Mouse (Mus musculus): ENCODE results near the gene Tyw1.

The Tyw1 gene

GRCm38 (mm10) chr5:130255017-130255720 is at the start of gene Tyw1, which contains the start of gene Sbds:
Gene Tyw1 (plus strand): TSS chr5:130255619.
Gene Sbds (minus strand): TSS chr5:130255530.
- DNase-seq (ENCODE audit: low read depth): peak; percentile 99

GRCm38 (mm10) chr5:130207299-130207698 is 48.1 kb upstream of the Tyw1 start:
- no peak for DNase-seq (ENCODE audit: low read depth)

GRCm38 (mm10) chr5:130212956-130213355 is 42.5 kb upstream of the Tyw1 start:
- no peak for DNase-seq (ENCODE audit: low read depth)

GRCm38 (mm10) chr5:130216781-130217180 is 38.6 kb upstream of the Tyw1 start, which contains the start of gene Tmem248:
Gene Tmem248 (plus strand): TSS chr5:130217081.
- DNase-seq (ENCODE audit: low read depth): no peak

- DNase-seq (ENCODE audit: low read depth): no peak
Measured at GRCm38 (mm10) chr5:130217406-130217805, 38.0 kb upstream of the Tyw1 start.

GRCm38 (mm10) chr5:130218336-130218735 is 37.1 kb upstream of the Tyw1 start:
- no peak for DNase-seq (ENCODE audit: low read depth)

- no peak for DNase-seq (ENCODE audit: low read depth)
Measured at GRCm38 (mm10) chr5:130221316-130221715, 34.1 kb upstream of the Tyw1 start.

- no peak for DNase-seq (ENCODE audit: low read depth)
Measured at GRCm38 (mm10) chr5:130221760-130222145, 33.7 kb upstream of the Tyw1 start.

- peak; percentile 87 for DNase-seq (ENCODE audit: low read depth)
Measured at GRCm38 (mm10) chr5:130222146-130223004, 33.0 kb upstream of the Tyw1 start.

GRCm38 (mm10) chr5:130226790-130227189 is 28.6 kb upstream of the Tyw1 start:
- no peak for DNase-seq (ENCODE audit: low read depth)

- no peak for DNase-seq (ENCODE audit: low read depth)
Measured at GRCm38 (mm10) chr5:130228120-130228519, 27.3 kb upstream of the Tyw1 start.

GRCm38 (mm10) chr5:130236302-130236701 is 19.1 kb upstream of the Tyw1 start:
- peak; percentile 57 for DNase-seq (ENCODE audit: low read depth)

GRCm38 (mm10) chr5:130239236-130239635 is 16.2 kb upstream of the Tyw1 start:
- DNase-seq (ENCODE audit: low read depth): no peak

GRCm38 (mm10) chr5:130239856-130240255 is 15.6 kb upstream of the Tyw1 start:
- no peak for DNase-seq (ENCODE audit: low read depth)

GRCm38 (mm10) chr5:130241426-130241825 is 14.0 kb upstream of the Tyw1 start:
- no peak for DNase-seq (ENCODE audit: low read depth)

GRCm38 (mm10) chr5:130247823-130248222 is 7.6 kb upstream of the Tyw1 start:
- DNase-seq (ENCODE audit: low read depth): peak; percentile 32

- DNase-seq (ENCODE audit: low read depth): peak; percentile 71
Measured at GRCm38 (mm10) chr5:130254164-130255016, 1.0 kb upstream of the Tyw1 start.

GRCm38 (mm10) chr5:130255799-130256525 is 543 bp downstream of the Tyw1 start:
- DNase-seq (ENCODE audit: low read depth): peak; percentile 73

- peak; percentile 100 for DNase-seq (ENCODE audit: low read depth)
Measured at GRCm38 (mm10) chr5:130256678-130257271, 1.4 kb downstream of the Tyw1 start.

GRCm38 (mm10) chr5:130257303-130257702 is 1.9 kb downstream of the Tyw1 start:
- DNase-seq (ENCODE audit: low read depth): no peak

GRCm38 (mm10) chr5:130263454-130263853 is 8.0 kb downstream of the Tyw1 start:
- peak; percentile 46 for DNase-seq (ENCODE audit: low read depth)
